Mouse (Mus musculus): ENCODE data around the gene Qrfpr. TPM values are rescaled to one million over a fixed set of nuclear protein-coding genes. Genes with fewer than 3 reads are reported as not detected.

Qrfpr gene
- polyA plus RNA-seq, 1 experiment from 2014 or later, result not detected

GRCm38 (mm10) chr3:36227246-36227645 is 5.1 kb upstream of the Qrfpr start:
- no peak for ATAC-seq
- TF ChIP-seq CTCF (IDR thresholded peaks at IDR 0.05; ENCODE audit: low read depth), result 0 out of 2 replicates have a peak, but pooled peaks have one; percentile 6
- TF ChIP-seq EP300 (IDR thresholded peaks at IDR 0.05; ENCODE audit: low read depth), result no peak
- no peak for DNase-seq
- H3K27me3 ChIP-seq (ENCODE audit: insufficient read depth, low read length), result 0 out of 2 replicates have a peak, but pooled peaks cover 5% of the 10 kb centered on the region
- 79% methylated on average over 1 of the region's 1 CpGs for WGBS (ENCODE audit: insufficient replicate concordance)
- no peak overlapping the region for H3K27ac ChIP-seq (ENCODE audit: low read depth)
- H3K36me3 ChIP-seq (replicated peaks; ENCODE audit: insufficient read depth, low read length), result no peaks in the 10 kb centered on the region
- H3K4me1 ChIP-seq (ENCODE audit: insufficient read depth), result no peaks in the 10 kb centered on the region
- H3K9me3 ChIP-seq (ENCODE audit: low read length), result no peaks in the 10 kb centered on the region
- H3K4me3 ChIP-seq (ENCODE audit: low read depth, low read length), result no peak overlapping the region
- H3K9ac ChIP-seq (replicated peaks), result no peak overlapping the region
- no peak overlapping the region for H3K4me2 ChIP-seq (ENCODE audit: low read depth, low read length)

DNA sequence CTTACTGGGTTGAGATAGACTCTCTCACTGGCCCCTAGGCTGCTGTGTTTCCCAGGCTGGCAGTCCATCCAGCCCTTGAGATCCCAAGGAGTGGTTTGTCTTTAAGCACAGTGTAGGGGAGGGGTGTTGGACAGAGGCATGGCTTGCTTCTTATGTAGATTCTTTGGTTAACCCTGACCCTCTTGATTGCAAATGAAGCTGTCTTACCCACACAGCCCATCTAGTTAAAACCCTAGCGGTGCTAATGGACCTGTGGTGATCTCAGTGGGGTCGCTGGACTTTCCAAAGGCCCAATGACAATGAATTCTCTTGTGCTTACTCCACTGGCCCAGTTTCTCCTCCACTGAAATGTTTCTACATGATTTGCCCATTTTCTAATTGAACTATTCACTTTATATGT is 1.2 kb upstream of the Qrfpr start:
- no peak overlapping the region for H3K9ac ChIP-seq (replicated peaks)
- 28% methylated on average over 2 of the region's 2 CpGs for WGBS (ENCODE audit: insufficient replicate concordance)
- H3K36me3 ChIP-seq (replicated peaks; ENCODE audit: insufficient read depth, low read length), result no peaks in the 10 kb centered on the region
- ATAC-seq, result no peak
- H3K4me2 ChIP-seq (ENCODE audit: low read depth, low read length), result no peak overlapping the region
- H3K27ac ChIP-seq (ENCODE audit: low read depth), result no peak overlapping the region
- H3K4me1 ChIP-seq (ENCODE audit: insufficient read depth), result no peaks in the 10 kb centered on the region
- H3K9me3 ChIP-seq (ENCODE audit: low read length), result no peaks in the 10 kb centered on the region
- 0 out of 2 replicates have a peak, but pooled peaks cover 9% of the 10 kb centered on the region for H3K27me3 ChIP-seq (ENCODE audit: insufficient read depth, low read length)
- TF ChIP-seq EP300 (IDR thresholded peaks at IDR 0.05; ENCODE audit: low read depth) (no peak), CTCF (IDR thresholded peaks at IDR 0.05; ENCODE audit: low read depth) (no peak)
- no peak overlapping the region for H3K4me3 ChIP-seq (ENCODE audit: low read depth, low read length)
- DNase-seq, result no peak

GRCm38 (mm10) chr3:36212758-36213157 is 9.4 kb downstream of the Qrfpr start:
- no peak for DNase-seq
- no peak overlapping the region for H3K4me3 ChIP-seq (ENCODE audit: low read depth, low read length)
- no peaks in the 10 kb centered on the region for H3K9me3 ChIP-seq (ENCODE audit: low read length)
- no peak for TF ChIP-seq CTCF (IDR thresholded peaks at IDR 0.05; ENCODE audit: low read depth)
- TF ChIP-seq EP300 (IDR thresholded peaks at IDR 0.05; ENCODE audit: low read depth), result no peak
- no peak overlapping the region for H3K27ac ChIP-seq (ENCODE audit: low read depth)
- WGBS (ENCODE audit: insufficient replicate concordance), result 67% methylated on average over 4 of the region's 4 CpGs
- no peak for ATAC-seq
- no peak overlapping the region for H3K4me2 ChIP-seq (ENCODE audit: low read depth, low read length)
- H3K36me3 ChIP-seq (replicated peaks; ENCODE audit: insufficient read depth, low read length), result no peaks in the 10 kb centered on the region
- H3K4me1 ChIP-seq (ENCODE audit: insufficient read depth), result no peaks in the 10 kb centered on the region
- no peaks in the 10 kb centered on the region for H3K27me3 ChIP-seq (ENCODE audit: insufficient read depth, low read length)
- no peak overlapping the region for H3K9ac ChIP-seq (replicated peaks)

DNA sequence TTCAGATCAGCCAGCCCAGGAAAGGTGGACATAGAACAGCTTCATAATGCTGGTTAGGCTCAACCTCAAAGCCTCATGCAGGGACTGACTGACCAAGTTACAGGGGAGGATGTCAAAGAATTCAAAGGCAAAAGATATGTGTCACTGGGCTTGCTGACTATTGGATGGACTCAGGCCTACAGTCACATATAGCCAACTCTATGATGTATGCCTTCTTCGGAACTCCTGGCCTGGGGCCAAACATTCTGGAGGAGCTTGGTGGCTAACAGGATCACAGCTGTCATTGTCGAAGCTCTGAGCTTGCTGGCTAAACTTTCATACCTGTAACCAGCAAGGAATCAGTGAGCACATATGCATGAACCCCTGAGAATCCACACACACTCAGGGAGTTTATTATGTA is 11.2 kb downstream of the Qrfpr start:
- no peak for DNase-seq
- Histone ChIP-seq H3K4me2 (ENCODE audit: low read depth, low read length) (no peak overlapping the region), H3K4me1 (ENCODE audit: insufficient read depth) (no peaks in the 10 kb centered on the region), H3K27ac (ENCODE audit: low read depth) (no peak overlapping the region), H3K27me3 (ENCODE audit: insufficient read depth, low read length) (no peaks in the 10 kb centered on the region), H3K9ac (replicated peaks) (no peak overlapping the region), H3K9me3 (ENCODE audit: low read length) (no peaks in the 10 kb centered on the region), H3K36me3 (replicated peaks; ENCODE audit: insufficient read depth, low read length) (no peaks in the 10 kb centered on the region), H3K4me3 (ENCODE audit: low read depth, low read length) (no peak overlapping the region)
- WGBS (ENCODE audit: insufficient replicate concordance), result 63% methylated on average over 2 of the region's 2 CpGs
- ATAC-seq, result no peak
- no peak for TF ChIP-seq EP300 (IDR thresholded peaks at IDR 0.05; ENCODE audit: low read depth)
- no peak for TF ChIP-seq CTCF (IDR thresholded peaks at IDR 0.05; ENCODE audit: low read depth)

- Histone ChIP-seq H3K36me3 (replicated peaks; ENCODE audit: insufficient read depth, low read length) (no peaks in the 10 kb centered on the region), H3K4me2 (ENCODE audit: low read depth, low read length) (no peak overlapping the region), H3K9ac (replicated peaks) (no peak overlapping the region), H3K27ac (ENCODE audit: low read depth) (no peak overlapping the region), H3K27me3 (ENCODE audit: insufficient read depth, low read length) (no peaks in the 10 kb centered on the region), H3K4me1 (ENCODE audit: insufficient read depth) (no peaks in the 10 kb centered on the region), H3K4me3 (ENCODE audit: low read depth, low read length) (no peak overlapping the region), H3K9me3 (ENCODE audit: low read length) (no peaks in the 10 kb centered on the region)
- ATAC-seq, result no peak
- peak; percentile 63 for TF ChIP-seq CTCF (IDR thresholded peaks at IDR 0.05; ENCODE audit: low read depth)
- no peak for TF ChIP-seq EP300 (IDR thresholded peaks at IDR 0.05; ENCODE audit: low read depth)
- 59% methylated on average over 11 of the region's 11 CpGs for WGBS (ENCODE audit: insufficient replicate concordance)
- DNase-seq, result peak; percentile 19
Observed at GRCm38 (mm10) chr3:36209776-36210555, 12.1 kb downstream of the Qrfpr start.

GRCm38 (mm10) chr3:36207520-36208264 is 14.4 kb downstream of the Qrfpr start:
- no peak overlapping the region for H3K4me3 ChIP-seq (ENCODE audit: low read depth, low read length)
- TF ChIP-seq CTCF (IDR thresholded peaks at IDR 0.05; ENCODE audit: low read depth), result no peak
- TF ChIP-seq EP300 (IDR thresholded peaks at IDR 0.05; ENCODE audit: low read depth), result no peak
- no peaks in the 10 kb centered on the region for H3K4me1 ChIP-seq (ENCODE audit: insufficient read depth)
- H3K27ac ChIP-seq (ENCODE audit: low read depth), result no peak overlapping the region
- DNase-seq, result no peak
- no peaks in the 10 kb centered on the region for H3K27me3 ChIP-seq (ENCODE audit: insufficient read depth, low read length)
- no peak overlapping the region for H3K4me2 ChIP-seq (ENCODE audit: low read depth, low read length)
- no peak for ATAC-seq
- no peaks in the 10 kb centered on the region for H3K9me3 ChIP-seq (ENCODE audit: low read length)
- H3K36me3 ChIP-seq (replicated peaks; ENCODE audit: insufficient read depth, low read length), result no peaks in the 10 kb centered on the region
- WGBS (ENCODE audit: insufficient replicate concordance), result 70% methylated on average over 19 of the region's 19 CpGs
- H3K9ac ChIP-seq (replicated peaks), result no peak overlapping the region

Data from liver, postnatal 0 days (tissue).